ENCODE assay signal across 15 mouse cellular contexts in the genomic region with DNA sequence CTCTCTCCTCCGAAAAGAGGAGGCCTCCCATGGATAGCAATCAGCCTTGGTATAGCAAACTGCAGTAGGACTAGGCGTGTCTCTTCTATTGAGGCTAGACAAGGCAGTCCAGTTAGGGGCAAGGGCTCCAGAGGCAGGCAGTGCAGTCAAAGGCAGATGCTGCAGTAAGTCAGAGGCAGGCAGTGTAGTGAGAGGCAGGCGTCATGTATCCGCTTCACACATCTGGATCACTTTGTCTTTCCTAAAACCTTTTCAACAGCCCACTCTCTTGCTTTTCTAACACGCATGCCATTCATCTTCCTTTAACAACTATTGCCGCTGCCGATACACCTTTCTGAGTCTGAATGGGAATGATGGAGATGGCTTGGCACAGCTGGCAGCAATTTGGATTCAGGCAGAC. TPM values are rescaled to one million over a fixed set of nuclear protein-coding genes. Genes with fewer than 3 reads are reported as not detected.
DNase-seq lines count a peak whose midpoint lies in the region; ATAC-seq and TF ChIP-seq lines count a peak whose summit lies in the region.
"Had no signal": no experiment of that assay in that cellular context is flagged by ENCODE, and none has a peak within 500 bp of the region (broad histone marks: within the 10 kb centered on the region; RNA-seq: fewer than 3 reads in every experiment).

Gene Cmtr2 (plus strand): TSS at position 301 of the 400 bp plus-strand sequence.

- no peaks in the 10 kb centered on the region for H3K27me3 ChIP-seq in forebrain, embryonic 10.5 days (ENCODE audit: poor library complexity, severe bottlenecking)
- H3K27me3 ChIP-seq in forebrain, postnatal 0 days (ENCODE audit: insufficient read depth, low read length), result no peaks in the 10 kb centered on the region
- no peaks in the 10 kb centered on the region for H3K27me3 ChIP-seq in neural tube, embryonic 11.5 days (ENCODE audit: control insufficient read depth, insufficient read depth, low read length)
- no peaks in the 10 kb centered on the region for H3K27me3 ChIP-seq in midbrain, embryonic 16.5 days (ENCODE audit: control insufficient read depth, insufficient read depth, low read depth, low read length)
- H3K27me3 ChIP-seq: embryonic facial prominence, embryonic 12.5 days; limb, embryonic 15.5 days had no signal

- H3K9me3 ChIP-seq in forebrain, embryonic 10.5 days, result no peaks in the 10 kb centered on the region
- H3K9me3 ChIP-seq in forebrain, postnatal 0 days (ENCODE audit: low read length), result no peaks in the 10 kb centered on the region
- no peaks in the 10 kb centered on the region for H3K9me3 ChIP-seq in neural tube, embryonic 11.5 days (ENCODE audit: control insufficient read depth, low read length)
- H3K9me3 ChIP-seq in midbrain, embryonic 16.5 days (replicated peaks; ENCODE audit: control insufficient read depth, low read length, poor library complexity, severe bottlenecking), result no peaks in the 10 kb centered on the region
- H3K9me3 ChIP-seq: embryonic facial prominence, embryonic 12.5 days; heart, embryonic 15.5 days; limb, embryonic 15.5 days had no signal

- H3K4me2 ChIP-seq in forebrain, postnatal 0 days (ENCODE audit: low read depth), result no peak within 1 kb of the TSS
- no peak within 1 kb of the TSS for H3K4me2 ChIP-seq in neural tube, embryonic 11.5 days (ENCODE audit: low read depth)
- no peak within 1 kb of the TSS for H3K4me2 ChIP-seq in midbrain, embryonic 16.5 days (ENCODE audit: low read length)
- H3K4me2 ChIP-seq: embryonic facial prominence, embryonic 12.5 days; heart, embryonic 15.5 days; limb, embryonic 15.5 days had no signal

- peaks cover 4% of the 10 kb centered on the region; the same call in 1 of the 2 replicates for H3K36me3 ChIP-seq in forebrain, embryonic 10.5 days (replicated peaks)
- H3K36me3 ChIP-seq in forebrain, postnatal 0 days (ENCODE audit: insufficient read depth), result no peaks in the 10 kb centered on the region; the same call in 1 of the 2 replicates
- no peaks in the 10 kb centered on the region for H3K36me3 ChIP-seq in neural tube, embryonic 11.5 days (ENCODE audit: control insufficient read depth, insufficient read depth, low read length)
- no peaks in the 10 kb centered on the region for H3K36me3 ChIP-seq in midbrain, embryonic 16.5 days (ENCODE audit: control insufficient read depth, insufficient read depth, low read length)
- H3K36me3 ChIP-seq: embryonic facial prominence, embryonic 12.5 days; heart, embryonic 15.5 days; limb, embryonic 15.5 days had no signal

- no peak for DNase-seq in forebrain, embryonic 10.5 days (ENCODE audit: extremely low spot score, low spot score)
- DNase-seq in forebrain, postnatal 0 days, result no peak
- no peak for DNase-seq in neural tube, embryonic 11.5 days (ENCODE audit: low spot score)
- DNase-seq in neural tube, embryonic 10.5 days (ENCODE audit: extremely low spot score, low spot score), result no peak
- DNase-seq in retina, postnatal 1 day, result no peak
- no peak for DNase-seq in lung, postnatal 4 days
- DNase-seq: adrenal gland, adult 8-10 months; cerebellum, postnatal 14 days; kidney, postnatal 4 days; lung, adult 2 months had no signal

- WGBS in forebrain, embryonic 10.5 days, result 74% methylated on average over 7 of the region's 7 CpGs
- 72% methylated on average over 7 of the region's 7 CpGs for WGBS in forebrain, postnatal 0 days
- WGBS in neural tube, embryonic 11.5 days, result 70% methylated on average over 7 of the region's 7 CpGs
- 84% methylated on average over 7 of the region's 7 CpGs for WGBS in midbrain, embryonic 16.5 days

- H3K27ac ChIP-seq in forebrain, embryonic 10.5 days, result no peak within 1 kb of the TSS
- no peak within 1 kb of the TSS for H3K27ac ChIP-seq in forebrain, postnatal 0 days (ENCODE audit: low read depth, low read length)
- H3K27ac ChIP-seq in neural tube, embryonic 11.5 days (ENCODE audit: low read depth, low read length), result no peak within 1 kb of the TSS
- H3K27ac ChIP-seq in midbrain, embryonic 16.5 days (ENCODE audit: low read length), result no peak within 1 kb of the TSS
- H3K27ac ChIP-seq: embryonic facial prominence, embryonic 12.5 days; heart, embryonic 15.5 days; limb, embryonic 15.5 days had no signal

- TF ChIP-seq CTCF in forebrain, postnatal 0 days (IDR thresholded peaks at IDR 0.05; ENCODE audit: low read depth), result no peak

- peaks cover 22% of the 10 kb centered on the region for H3K4me1 ChIP-seq in forebrain, embryonic 10.5 days
- peaks cover 9% of the 10 kb centered on the region; the same call in 1 of the 2 replicates for H3K4me1 ChIP-seq in forebrain, postnatal 0 days (ENCODE audit: insufficient read depth)
- H3K4me1 ChIP-seq in neural tube, embryonic 11.5 days (ENCODE audit: control insufficient read depth, insufficient read depth, low read length), result peaks cover 8% of the 10 kb centered on the region
- peaks cover 18% of the 10 kb centered on the region for H3K4me1 ChIP-seq in midbrain, embryonic 16.5 days (ENCODE audit: control insufficient read depth, insufficient read depth, low read length)

- ATAC-seq in forebrain, postnatal 0 days, result no peak
- no peak for ATAC-seq in neural tube, embryonic 11.5 days (ENCODE audit: insufficient read depth, low FRiP score, low TSS enrichment)
- ATAC-seq in granulocyte monocyte progenitor cell, adult 5-6 weeks (replicated peaks; ENCODE audit: poor library complexity, severe bottlenecking), result no peak
- ATAC-seq in midbrain, embryonic 16.5 days, result no peak

- H3K4me3 ChIP-seq in forebrain, embryonic 10.5 days, result no peak within 1 kb of the TSS
- H3K4me3 ChIP-seq in forebrain, postnatal 0 days (ENCODE audit: low read depth, low read length), result no peak within 1 kb of the TSS
- H3K4me3 ChIP-seq in neural tube, embryonic 11.5 days (ENCODE audit: low read depth, low read length), result no peak within 1 kb of the TSS
- H3K4me3 ChIP-seq in midbrain, embryonic 16.5 days (ENCODE audit: low read depth, low read length), result no peak within 1 kb of the TSS
- H3K4me3 ChIP-seq: embryonic facial prominence, embryonic 12.5 days; heart, embryonic 15.5 days; limb, embryonic 15.5 days had no signal

- H3K9ac ChIP-seq in forebrain, postnatal 0 days, result no peak within 1 kb of the TSS
- no peak within 1 kb of the TSS for H3K9ac ChIP-seq in neural tube, embryonic 11.5 days (ENCODE audit: low read length)
- no peak within 1 kb of the TSS for H3K9ac ChIP-seq in midbrain, embryonic 16.5 days (ENCODE audit: low read depth, low read length)
- H3K9ac ChIP-seq: embryonic facial prominence, embryonic 12.5 days; heart, embryonic 15.5 days; limb, embryonic 15.5 days had no signal

RNA-seq across cellular contexts. Expression of gene Cmtr2, which starts in this region (rescaled TPM):
- polyA plus RNA-seq in forebrain, embryonic 10.5 days (2016; fragmentation: Nextera tagmentation; extraction: Ambion mirVana), result 11.2 and 11.9 TPM in 2 replicates
- 21.9 and 24.9 TPM in 2 replicates for total RNA-seq in forebrain, postnatal 0 days (2014; rRNA removed)
- 9.1 and 9.3 TPM in 2 replicates for polyA plus RNA-seq in forebrain, postnatal 0 days (2015; fragmentation: Nextera tagmentation; extraction: Ambion mirVana)
- 10.7 and 10.8 TPM in 2 replicates for polyA plus RNA-seq in neural tube, embryonic 11.5 days (2014; fragmentation: Nextera tagmentation; extraction: Ambion mirVana)
- 8.5 and 11.0 TPM in 2 replicates for total RNA-seq in granulocyte monocyte progenitor cell, adult 5-6 weeks (2014; fragmentation: Nextera tagmentation)
- 14.2 and 17.2 TPM in 2 replicates for total RNA-seq in granulocyte monocyte progenitor cell, adult 5-6 weeks (2017)
- 13.2 and 13.6 TPM in 2 replicates for polyA plus RNA-seq in midbrain, embryonic 16.5 days (2015; fragmentation: Nextera tagmentation; extraction: Ambion mirVana)
